Mouse (Mus musculus): ENCODE results near the gene Cst10. TPM values are rescaled to one million over a fixed set of nuclear protein-coding genes. Genes with fewer than 3 reads are reported as not detected.

Gene Cst10
- not detected in 2 replicates for total RNA-seq (2014; fragmentation: Nextera tagmentation)
- total RNA-seq (2017): 0.22 TPM in 1 of 2 replicates, not detected in the other
- polyA plus RNA-seq (2012): not detected in 2 replicates

- TF ChIP-seq GATA2 (IDR thresholded peaks at IDR 0.05; ENCODE audit: borderline replicate concordance, low read depth, low read length): no peak
- no peak for TF ChIP-seq GATA1 (IDR thresholded peaks at IDR 0.05; ENCODE audit: borderline replicate concordance, low read length)
- TF ChIP-seq TAL1 (conservative IDR thresholded peaks at IDR 0.05; ENCODE audit: low read depth, low read length): no peak
- no peak for TF ChIP-seq CTCF (IDR thresholded peaks at IDR 0.05; ENCODE audit: low read depth, low read length)
- no peak for TF ChIP-seq POLR2AphosphoS5 (IDR thresholded peaks at IDR 0.05; ENCODE audit: insufficient replicate concordance, low read depth, low read length)
- H3K36me3 ChIP-seq (replicated peaks): no peaks in the 10 kb centered on the region
- H3K9me3 ChIP-seq (replicated peaks): no peaks in the 10 kb centered on the region
- no peak for ATAC-seq (ENCODE audit: extremely low read depth, insufficient number of reproducible peaks, low FRiP score, poor library complexity, severe bottlenecking)
- no peak for DNase-seq (ENCODE audit: low spot score)
- H3K4me1 ChIP-seq (ENCODE audit: insufficient read depth, low read depth, low read length): no peaks in the 10 kb centered on the region
- H3K27me3 ChIP-seq (ENCODE audit: insufficient read depth, low read length): no peaks in the 10 kb centered on the region
- H3K4me3 ChIP-seq (ENCODE audit: low read depth, low read length): no peak within 1 kb of the TSS
These were observed at the start of gene Cst10 for GRCm38 (mm10) chr2:149404757-149405156. TSS of gene Cst10 (plus strand) at chr2:149405057.

- TF ChIP-seq POLR2AphosphoS5 (IDR thresholded peaks at IDR 0.05; ENCODE audit: insufficient replicate concordance, low read depth, low read length): no peak
- TF ChIP-seq GATA2 (IDR thresholded peaks at IDR 0.05; ENCODE audit: borderline replicate concordance, low read depth, low read length): no peak
- TF ChIP-seq CTCF (IDR thresholded peaks at IDR 0.05; ENCODE audit: low read depth, low read length): no peak
- TF ChIP-seq GATA1 (IDR thresholded peaks at IDR 0.05; ENCODE audit: borderline replicate concordance, low read length): no peak
- TF ChIP-seq TAL1 (conservative IDR thresholded peaks at IDR 0.05; ENCODE audit: low read depth, low read length): no peak
- ATAC-seq (ENCODE audit: extremely low read depth, insufficient number of reproducible peaks, low FRiP score, poor library complexity, severe bottlenecking): no peak
- H3K4me1 ChIP-seq (ENCODE audit: insufficient read depth, low read depth, low read length): no peaks in the 10 kb centered on the region
- no peaks in the 10 kb centered on the region for H3K27me3 ChIP-seq (ENCODE audit: insufficient read depth, low read length)
- H3K36me3 ChIP-seq (replicated peaks): no peaks in the 10 kb centered on the region
- H3K9me3 ChIP-seq (replicated peaks): no peaks in the 10 kb centered on the region; the same call in 1 of the 2 replicates
- no peak overlapping the region for H3K4me3 ChIP-seq (ENCODE audit: low read depth, low read length)
- no peak for DNase-seq (ENCODE audit: low spot score)
These were observed 11.9 kb upstream of the Cst10 start for GRCm38 (mm10) chr2:149392951-149393350.

GRCm38 (mm10) chr2:149422564-149422963, 17.7 kb downstream of the Cst10 start:
- Histone ChIP-seq H3K27me3 (ENCODE audit: insufficient read depth, low read length) (no peaks in the 10 kb centered on the region), H3K4me1 (ENCODE audit: insufficient read depth, low read depth, low read length) (no peaks in the 10 kb centered on the region), H3K4me3 (ENCODE audit: low read depth, low read length) (no peak overlapping the region), H3K9me3 (replicated peaks) (no peaks in the 10 kb centered on the region), H3K36me3 (replicated peaks) (no peaks in the 10 kb centered on the region)
- peak; percentile 1 for DNase-seq (ENCODE audit: low spot score)
- TF ChIP-seq GATA2 (IDR thresholded peaks at IDR 0.05; ENCODE audit: borderline replicate concordance, low read depth, low read length): no peak
- no peak for TF ChIP-seq TAL1 (conservative IDR thresholded peaks at IDR 0.05; ENCODE audit: low read depth, low read length)
- no peak for TF ChIP-seq POLR2AphosphoS5 (IDR thresholded peaks at IDR 0.05; ENCODE audit: insufficient replicate concordance, low read depth, low read length)
- no peak for TF ChIP-seq CTCF (IDR thresholded peaks at IDR 0.05; ENCODE audit: low read depth, low read length)
- TF ChIP-seq GATA1 (IDR thresholded peaks at IDR 0.05; ENCODE audit: borderline replicate concordance, low read length): no peak
- ATAC-seq (ENCODE audit: extremely low read depth, insufficient number of reproducible peaks, low FRiP score, poor library complexity, severe bottlenecking): peak; percentile 40; the same call in 1 of the 2 replicates
